Mouse (Mus musculus) kidney, embryonic 16.5 days (tissue): ENCODE results near the gene Yipf2. TPM values are rescaled to one million over a fixed set of nuclear protein-coding genes. Genes with fewer than 3 reads are reported as not detected.
"Not testable (repeated sequence)": the region's sequence is repeated elsewhere in the genome, so short reads cannot be mapped to it uniquely, and the experiment has no call there.

ENCODE experiments used
- ATAC-seq: fragments of 200-750 bp; cut with Nextera tagmentation; 2 replicates; pipeline ENCODE4 v1.8.0; 2017; ENCODE audit warnings: moderate TSS enrichment; ENCODE audit not compliant: low FRiP score, low TSS enrichment
- H3K27ac ChIP-seq: fragments of 300-500 bp; sonication (generic); 2 replicates; pipeline ENCODE4 v1.5.1; 2014; ENCODE audit warnings: low read length
- H3K27me3 ChIP-seq: fragments of 300-500 bp; sonication (generic); 2 replicates; pipeline ENCODE4 v1.6.1; 2014; ENCODE audit warnings: low read length, control low read depth, mixed read lengths; ENCODE audit not compliant: insufficient read depth
- H3K36me3 ChIP-seq: fragments of 300-500 bp; sonication (generic); 2 replicates; pipeline ENCODE4 v1.6.1; 2014; ENCODE audit warnings: low read length, control low read depth, mixed read lengths; ENCODE audit not compliant: insufficient read depth
- H3K4me1 ChIP-seq: fragments of 300-500 bp; sonication (generic); 2 replicates; pipeline ENCODE4 v1.6.1; 2014; ENCODE audit warnings: low read length, control low read depth, mixed read lengths; ENCODE audit not compliant: insufficient read depth
- H3K4me2 ChIP-seq: fragments of 300-500 bp; sonication (generic); replicated peaks from 2 replicates; pipeline ENCODE4 v1.6.1; 2014; ENCODE audit warnings: low read depth, low read length
- H3K4me3 ChIP-seq: fragments of 300-500 bp; sonication (generic); 2 replicates; pipeline ENCODE4 v1.5.1; 2014; ENCODE audit warnings: mild to moderate bottlenecking, low read length
- H3K9ac ChIP-seq: fragments of 300-500 bp; sonication (generic); replicated peaks from 2 replicates; pipeline ENCODE4 v1.6.1; 2014; ENCODE audit warnings: low read length
- H3K9me3 ChIP-seq: fragments of 300-500 bp; sonication (generic); 2 replicates; pipeline ENCODE4 v1.6.1; 2016; ENCODE audit warnings: low read length, control low read depth
- WGBS: fragments of 180-500 bp; shearing (Covaris S2); extraction: QIAGEN DNeasy Blood & Tissue Kit; methylation state at CpG from one replicate; pipeline ENCODE4 v1.1.7; 2014; 5-methylcytosine and 5-hydroxymethylcytosine counted together
- microRNA counts: library from miRNA; unstranded; fragments of <30 nt; microRNA quantifications from one replicate; lab custom pipeline; 2016
- microRNA-seq: library from miRNA; unstranded; fragments of <30 nt; microRNA quantifications from one replicate; pipeline ENCODE4, GENCODE M21; 2016
- polyA plus RNA-seq: library from polyadenylated mRNA; unstranded; fragments of >200 nt; fragmentation: Nextera tagmentation; extraction: Ambion mirVana; gene quantifications from 2 replicates; pipeline ENCODE4 v1.2.1, GENCODE M21; 2015

Yipf2 gene
- polyA plus RNA-seq, 1 experiment from 2014 or later = 40.1 TPM

DNA sequence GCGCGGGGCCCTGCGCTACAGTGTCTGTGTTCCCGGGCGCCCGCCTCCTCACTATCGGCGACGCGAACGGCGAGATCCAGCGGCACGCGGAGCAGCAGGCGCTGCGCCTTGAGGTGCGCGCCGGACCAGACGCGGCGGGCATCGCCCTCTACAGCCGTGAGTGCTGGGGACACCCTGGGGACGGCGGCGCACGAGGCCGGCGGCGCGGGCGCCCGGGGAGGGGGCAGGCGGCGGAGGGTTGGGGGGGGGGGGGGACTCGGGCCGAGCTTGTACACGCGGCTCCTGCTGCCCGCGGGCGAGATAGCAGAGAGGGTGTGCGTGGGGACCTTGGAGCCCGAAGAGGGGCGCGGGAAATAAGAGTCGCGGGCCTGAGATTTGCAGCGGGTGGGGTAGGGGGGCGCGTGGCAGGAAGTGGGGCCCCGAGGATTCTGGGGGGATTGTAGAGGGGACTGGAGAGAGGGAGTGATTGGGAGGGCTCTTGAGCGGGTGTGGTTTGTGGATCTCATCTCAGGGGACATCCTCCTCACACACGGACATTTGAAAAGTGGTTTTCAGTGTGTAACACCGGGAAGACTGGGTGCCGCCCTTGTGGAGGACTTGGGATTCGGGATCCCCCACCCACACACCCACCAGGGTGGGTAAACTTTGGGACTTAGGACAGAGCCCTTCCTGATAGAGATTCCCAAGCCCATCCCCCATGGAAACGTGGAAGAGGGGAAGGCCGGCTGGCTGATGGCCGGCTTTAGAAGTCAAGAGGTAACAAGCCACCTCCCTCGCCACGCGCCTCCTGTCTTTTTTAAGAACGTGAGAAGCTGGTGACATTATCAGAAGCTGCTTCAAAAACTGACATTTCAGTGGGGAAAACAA lies 45.3 kb downstream of the Yipf2 start:
- H3K27me3 ChIP-seq = no peaks in the 10 kb centered on the region
- peak overlapping the region; percentile 97 for H3K9ac ChIP-seq
- peaks cover 8% of the 10 kb centered on the region; the same call in 1 of the 2 replicates for H3K36me3 ChIP-seq
- peak overlapping the region; percentile 98 for H3K27ac ChIP-seq
- peaks cover 20% of the 10 kb centered on the region for H3K4me1 ChIP-seq
- WGBS = under 1% methylated on average over 43 of the region's 66 CpGs
- H3K4me2 ChIP-seq = peak overlapping the region; percentile 71
- ATAC-seq = peak; percentile 18
- H3K9me3 ChIP-seq = no peaks in the 10 kb centered on the region
- H3K4me3 ChIP-seq = peak overlapping the region; percentile 61

DNA sequence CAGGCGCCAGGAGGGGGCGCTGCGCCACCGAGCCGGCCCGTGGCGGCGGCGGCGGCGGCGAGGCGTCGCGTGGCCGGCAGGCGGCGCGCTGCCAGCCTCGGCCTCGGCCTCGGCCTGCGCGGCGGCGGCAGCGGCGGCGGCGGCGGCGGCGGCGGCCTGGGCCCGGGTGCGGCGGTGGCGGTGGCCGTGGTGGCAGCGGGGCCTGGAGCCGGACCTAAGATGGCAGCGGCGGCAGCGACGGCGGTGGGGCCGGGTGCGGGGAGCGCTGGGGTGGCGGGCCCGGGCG lies 45.9 kb downstream of the Yipf2 start, which contains the start of gene Carm1:
Gene Carm1 (plus strand): TSS at position 106 of the 286 bp plus-strand sequence.
- Histone ChIP-seq H3K27me3 (no peaks in the 10 kb centered on the region), H3K4me2 (peak within 1 kb of the TSS; percentile 71), H3K4me1 (peaks cover 20% of the 10 kb centered on the region), H3K4me3 (peak within 1 kb of the TSS; percentile 61), H3K9ac (peak within 1 kb of the TSS; percentile 97), H3K27ac (peak within 1 kb of the TSS; percentile 98), H3K9me3 (no peaks in the 10 kb centered on the region), H3K36me3 (peaks cover 8% of the 10 kb centered on the region; the same call in 1 of the 2 replicates)
- no peak; the same call in 1 of the 2 replicates for ATAC-seq
- under 1% methylated on average over 16 of the region's 52 CpGs for WGBS

DNA sequence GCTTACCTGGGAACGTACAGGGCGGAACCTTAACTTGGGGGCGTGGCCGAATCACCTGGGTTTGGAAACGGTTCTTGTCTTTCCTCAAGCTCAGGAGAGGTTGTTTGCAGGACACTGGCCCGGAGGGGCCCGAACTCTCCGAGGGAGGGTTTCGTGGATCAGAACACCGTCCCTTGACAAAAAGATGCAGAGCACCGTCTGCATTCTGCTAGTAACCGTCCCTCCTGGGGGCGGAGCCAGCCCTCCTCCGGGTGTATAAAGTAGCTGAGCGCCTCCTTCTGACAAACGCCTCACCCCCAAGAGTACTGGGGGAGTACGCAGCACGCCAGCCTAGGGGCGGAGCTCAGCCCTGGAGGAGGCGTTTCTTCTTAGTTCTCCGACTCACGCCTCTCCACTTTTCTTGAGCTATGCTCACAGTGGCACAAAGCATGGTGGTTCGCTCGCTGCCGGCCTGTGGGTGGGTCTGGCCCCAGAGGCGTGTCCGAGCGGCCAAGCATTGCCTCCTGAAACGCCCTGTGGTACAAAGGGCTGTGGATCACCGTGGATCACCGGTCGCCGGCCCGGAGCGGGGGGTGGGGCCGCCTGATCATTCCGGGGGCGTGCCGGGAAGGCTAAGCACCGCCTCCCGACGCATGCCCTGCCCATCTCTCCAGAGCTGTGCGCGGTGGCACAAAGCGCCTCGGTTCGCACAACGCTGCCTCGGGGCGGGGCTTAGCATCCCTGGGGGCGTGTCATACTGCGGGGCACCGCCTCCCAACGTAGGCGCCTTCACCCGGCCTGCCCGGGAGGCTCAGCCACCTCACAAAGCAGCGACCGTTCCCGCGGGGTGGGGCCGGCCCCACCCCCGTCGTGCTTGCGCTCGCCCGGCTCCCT lies 46.5 kb downstream of the Yipf2 start:
- no peaks in the 10 kb centered on the region for H3K27me3 ChIP-seq
- under 1% methylated on average over 65 of the region's 67 CpGs for WGBS
- ATAC-seq = peak; percentile 94

DNA sequence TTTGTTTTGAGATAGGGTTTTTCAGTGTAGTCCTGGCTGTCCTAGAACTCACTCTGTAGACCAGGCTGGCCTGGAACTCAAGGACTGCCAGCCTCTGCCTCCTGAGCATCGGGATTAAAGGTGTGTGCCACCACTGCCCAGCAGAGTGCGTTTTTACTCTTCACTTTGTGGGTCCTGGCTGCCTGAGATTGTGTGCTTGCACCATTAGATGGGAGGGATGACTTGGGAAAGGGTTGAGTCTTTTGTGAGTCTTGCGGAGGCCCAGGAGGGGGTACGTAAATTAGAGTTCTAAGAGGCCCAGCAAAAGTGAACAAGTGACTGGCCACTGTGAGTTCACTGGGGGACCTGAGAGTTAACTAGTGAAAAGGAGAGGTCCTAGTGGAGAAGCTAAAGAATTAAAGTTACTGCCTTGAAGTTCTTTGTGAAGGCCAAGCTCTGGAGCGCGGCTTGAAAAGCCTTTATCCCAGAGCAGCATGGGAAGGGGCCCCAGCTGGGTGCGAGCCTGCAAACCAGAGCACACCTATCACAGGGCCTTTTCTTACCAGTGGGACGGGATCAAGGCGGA lies 47.2 kb downstream of the Yipf2 start:
- Histone ChIP-seq H3K4me3 (peak overlapping the region; percentile 61), H3K36me3 (0 out of 2 replicates have a peak, but pooled peaks cover 3% of the 10 kb centered on the region), H3K27me3 (no peaks in the 10 kb centered on the region), H3K9me3 (no peaks in the 10 kb centered on the region), H3K9ac (peak overlapping the region; percentile 64), H3K4me1 (peaks cover 20% of the 10 kb centered on the region), H3K4me2 (peak overlapping the region; percentile 68), H3K27ac (peak overlapping the region; percentile 98)
- peak; percentile 86 for ATAC-seq
- 9% methylated on average over 9 of the region's 9 CpGs for WGBS

More for the DNA sequence above, 46.5 kb downstream of the Yipf2 start:
- Histone ChIP-seq H3K27ac (peak overlapping the region; percentile 98), H3K9me3 (no peaks in the 10 kb centered on the region), H3K9ac (peak overlapping the region; percentile 64), H3K36me3 (peaks cover 4% of the 10 kb centered on the region; the same call in 1 of the 2 replicates), H3K4me1 (peaks cover 20% of the 10 kb centered on the region), H3K4me2 (peak overlapping the region; percentile 68), H3K4me3 (peak overlapping the region; percentile 61)

DNA sequence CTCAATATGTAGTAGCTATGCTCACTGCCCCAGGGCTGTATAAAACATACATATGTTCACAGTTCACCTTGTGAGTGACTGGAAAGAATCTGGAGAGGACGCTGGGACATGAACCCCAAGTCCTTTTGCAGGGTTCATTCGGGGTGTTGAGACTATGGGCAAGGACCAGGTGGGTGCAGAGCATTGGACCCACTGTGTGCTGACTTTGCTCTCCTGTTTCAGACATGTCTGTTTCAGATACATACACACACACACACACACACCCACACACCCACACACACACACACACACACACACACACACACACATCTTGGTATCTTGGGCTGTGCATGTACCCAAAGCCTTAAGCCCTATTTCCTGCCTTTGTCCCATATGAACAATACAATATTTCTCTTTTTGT lies 50.6 kb downstream of the Yipf2 start:
- WGBS = 91% methylated on average over 2 of the region's 2 CpGs
- H3K27me3 ChIP-seq, ATAC-seq: not testable (repeated sequence)

DNA sequence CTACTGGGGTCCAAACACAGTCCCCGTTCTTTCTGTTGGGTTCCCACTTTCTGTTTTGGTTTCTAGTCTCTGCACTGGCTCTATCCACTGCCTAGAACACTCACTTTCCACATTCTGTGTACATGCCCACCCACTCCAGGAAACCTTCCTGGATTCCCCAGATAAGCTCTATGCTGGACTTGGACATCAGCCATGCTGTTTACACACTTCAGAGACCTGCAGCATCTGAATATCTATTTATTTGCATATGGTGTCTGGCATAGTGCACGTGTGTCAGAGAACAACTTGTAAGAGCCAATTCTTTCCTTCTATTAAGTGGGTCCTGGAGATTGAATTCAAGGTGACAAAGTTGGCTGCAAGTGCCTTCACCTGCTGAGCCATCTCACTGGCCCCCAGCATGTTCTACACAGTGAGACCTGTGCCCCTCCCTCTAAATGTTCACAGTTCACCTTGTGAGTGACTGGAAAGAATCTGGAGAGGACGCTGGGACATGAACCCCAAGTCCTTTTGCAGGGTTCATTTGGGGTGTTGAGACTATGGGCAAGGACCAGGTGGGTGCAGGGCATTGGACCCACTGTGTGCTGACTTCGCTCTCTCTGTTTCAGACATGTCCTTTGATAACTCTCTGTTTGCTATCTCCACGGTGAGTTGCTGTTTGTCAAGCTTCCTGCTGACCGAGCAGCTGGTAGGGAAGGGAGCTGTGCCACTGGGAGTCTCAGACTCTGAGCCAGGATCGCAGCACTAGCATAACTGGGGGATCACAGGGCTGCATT lies 52.5 kb downstream of the Yipf2 start:
- Histone ChIP-seq H3K4me3 (no peak overlapping the region), H3K27ac (no peak overlapping the region), H3K9ac (no peak overlapping the region), H3K4me2 (no peak overlapping the region), H3K4me1 (peaks cover 7% of the 10 kb centered on the region; the same call in 1 of the 2 replicates), H3K9me3 (no peaks in the 10 kb centered on the region), H3K36me3 (no peaks in the 10 kb centered on the region), H3K27me3 (no peaks in the 10 kb centered on the region)
- no peak for ATAC-seq
- WGBS = 74% methylated on average over 7 of the region's 7 CpGs

More for the DNA sequence above, 50.6 kb downstream of the Yipf2 start:
- H3K4me3 ChIP-seq, H3K27ac ChIP-seq, H3K9me3 ChIP-seq, H3K36me3 ChIP-seq, H3K4me2 ChIP-seq, H3K9ac ChIP-seq: not testable (repeated sequence)
- peaks cover 11% of the 10 kb centered on the region; the same call in 1 of the 2 replicates for H3K4me1 ChIP-seq

MicroRNAs encoded within 50 kb of the gene (microRNA counts, 519-probe panel; counts per million panel counts)
- 104 counts per million, percentile 35 among the panel's probes with 10 or more counts for microRNA mmu-miR-1946b (lab: Ali Mortazavi, UCI)

Small RNA genes within 50 kb of the gene (microRNA-seq; reads per million reads assigned to microRNA genes)
- gene Mir1946b = not detected

Other genes starting within 250 kb of the Yipf2 start
- gene Ilf3, start 225.0 kb downstream of the Yipf2 start, polyA plus RNA-seq = 208 and 220 TPM in 2 replicates
- 62.8 and 64.5 TPM in 2 replicates for gene Qtrt1, start 181.0 kb downstream of the Yipf2 start, polyA plus RNA-seq
- 85.7 and 92.4 TPM in 2 replicates for gene Dnm2, start 167.9 kb downstream of the Yipf2 start, polyA plus RNA-seq
- 147 and 151 TPM in 2 replicates for gene Tmed1, start 82.6 kb downstream of the Yipf2 start, polyA plus RNA-seq
- gene AB124611, start 66.7 kb downstream of the Yipf2 start, polyA plus RNA-seq = 3.5 and 4.5 TPM in 2 replicates
- 27.1 and 32.1 TPM in 2 replicates for gene Carm1, start 45.9 kb downstream of the Yipf2 start, polyA plus RNA-seq
- 29.3 and 30.7 TPM in 2 replicates for gene Timm29, start 106 bp downstream of the Yipf2 start, polyA plus RNA-seq
- 91.2 and 104 TPM in 2 replicates for gene Smarca4, start 23.3 kb upstream of the Yipf2 start, polyA plus RNA-seq
- gene Ldlr, start 130.7 kb upstream of the Yipf2 start, polyA plus RNA-seq = 30.6 and 33.2 TPM in 2 replicates
- gene Spc24, start 167.5 kb upstream of the Yipf2 start, polyA plus RNA-seq = 120 and 134 TPM in 2 replicates
- gene Kank2, start 205.9 kb upstream of the Yipf2 start, polyA plus RNA-seq = 18.7 and 19.7 TPM in 2 replicates
- 5.4 and 6.0 TPM in 2 replicates for gene Angptl8, start 242.7 kb upstream of the Yipf2 start, polyA plus RNA-seq